Mouse (Mus musculus): ENCODE data around the gene 1700028J19Rik.

- TF ChIP-seq POLR2A (IDR thresholded peaks at IDR 0.05; ENCODE audit: low read depth, low read length) (no peak), CTCF (IDR thresholded peaks at IDR 0.05; ENCODE audit: extremely low read depth, insufficient read depth, insufficient read length, insufficient replicate concordance) (no peak)
These were observed 532 bp upstream of the 1700028J19Rik start for GRCm38 (mm10) chr7:44246984-44247470.

Measured in spleen, adult 2 months (tissue).